ENCODE assay signal across 19 mouse cellular contexts in genomic region chr7:78684943-78685342, GRCm38 (mm10). TPM values are rescaled to one million over a fixed set of nuclear protein-coding genes. Genes with fewer than 3 reads are reported as not detected.
DNase-seq lines count a peak whose midpoint lies in the region; ATAC-seq lines count a peak whose summit lies in the region.
"Had no signal": no experiment of that assay in that cellular context is flagged by ENCODE, and none has a peak within 500 bp of the region (broad histone marks: within the 10 kb centered on the region; RNA-seq: fewer than 3 reads in every experiment).

No protein-coding gene starts in this region.

- peak; percentile 96 to 97 for ATAC-seq in hematopoietic stem cell, adult 5-6 weeks (replicated peaks in 1 of 2; ENCODE audit: insufficient read depth in 1 of 2, low FRiP score in 2 of 2, low TSS enrichment in 1 of 2, low read depth in 1 of 2, poor library complexity in 2 of 2, severe bottlenecking in 2 of 2)
- ATAC-seq in erythroblast, adult 5-6 weeks (replicated peaks; ENCODE audit: low FRiP score, poor library complexity, severe bottlenecking), result no peak
- ATAC-seq: liver, postnatal 0 days; midbrain, embryonic 16.5 days had no signal

- peak; percentile 84 for DNase-seq in heart, adult 11 months
- no peak for DNase-seq in heart, adult 9 months (ENCODE audit: low spot score in 2 of 2)
- peak; percentile 32 for DNase-seq in CD4-positive helper T cell, adult 2 months (ENCODE audit: low read depth, low spot score)
- peak; percentile 74 for DNase-seq in adrenal gland, postnatal 14 days
- DNase-seq in left cerebral cortex, adult 9 months (ENCODE audit: low spot score in 2 of 2), result no peak
- no peak for DNase-seq in testis, postnatal 10 days (ENCODE audit: low spot score)
- DNase-seq: cerebellum, postnatal 10 days; embryo, embryonic 11 days; heart, adult 2 months; heart, postnatal 4 days; kidney, adult 2 months; kidney, postnatal 10 days; layer of hippocampus, postnatal 36 days; liver, postnatal 0 days; lung, postnatal 10 days; retina, postnatal 1 day had no signal

RNA-seq across cellular contexts. Expression of gene Ntrk3, which starts 52.9 kb away (rescaled TPM):
- 33.0 and 38.2 TPM in 2 replicates for total RNA-seq in adrenal gland, postnatal 14 days (2021)
- total RNA-seq in hematopoietic stem cell, adult 5-6 weeks (2017), result not detected in 2 replicates
- not detected in 2 replicates for total RNA-seq in erythroblast, adult 5-6 weeks (2015; ENCODE audit: low replicate concordance)
- 0.56 TPM in 1 of 2 replicates, not detected in the other for total RNA-seq in erythroblast, adult 5-6 weeks (2017; ENCODE audit: low replicate concordance)

Comparison
In these comparisons a context has a peak if more than half of its experiments do, and no peak if none do; other contexts are left out.
1. DNase-seq: peak in heart, adult 11 months (single experiment), CD4-positive helper T cell, adult 2 months (single experiment) and adrenal gland, postnatal 14 days (single experiment); none in heart, adult 9 months (0 of 2), left cerebral cortex, adult 9 months (0 of 2) and testis, postnatal 10 days (single experiment).
2. RNA of gene Ntrk3, which starts 52.9 kb away (total RNA-seq): 33.0 to 38.2 TPM in adrenal gland, postnatal 14 days; not detected in hematopoietic stem cell, adult 5-6 weeks and 0.56 TPM in erythroblast, adult 5-6 weeks; every median in the first group is over 10 times any median in the second.